Mouse (Mus musculus) right cerebral cortex, postnatal 10 days (tissue): ENCODE measurements around the gene 1500009L16Rik.

ENCODE experiments used
- DNase-seq, 2 experiments: peaks; one replicate each; pipeline ENCODE4 v3.0.0; 2021; ENCODE audit warnings: low spot score in 2 of 2

1500009L16Rik gene

GRCm38 (mm10) chr10:83722579-83723031 lies at the start of gene 1500009L16Rik:
Gene 1500009L16Rik, plus strand, starts transcription at chr10:83722865.
- DNase-seq, result peak; percentile 93

- no peak for DNase-seq
Observed at GRCm38 (mm10) chr10:83681334-83681733, 41.3 kb upstream of the 1500009L16Rik start.

GRCm38 (mm10) chr10:83688215-83688614 lies 34.5 kb upstream of the 1500009L16Rik start:
- DNase-seq, result peak in 1 of 2 experiments; percentile 29

GRCm38 (mm10) chr10:83692175-83692895 lies 30.3 kb upstream of the 1500009L16Rik start:
- no peak for DNase-seq

DNA sequence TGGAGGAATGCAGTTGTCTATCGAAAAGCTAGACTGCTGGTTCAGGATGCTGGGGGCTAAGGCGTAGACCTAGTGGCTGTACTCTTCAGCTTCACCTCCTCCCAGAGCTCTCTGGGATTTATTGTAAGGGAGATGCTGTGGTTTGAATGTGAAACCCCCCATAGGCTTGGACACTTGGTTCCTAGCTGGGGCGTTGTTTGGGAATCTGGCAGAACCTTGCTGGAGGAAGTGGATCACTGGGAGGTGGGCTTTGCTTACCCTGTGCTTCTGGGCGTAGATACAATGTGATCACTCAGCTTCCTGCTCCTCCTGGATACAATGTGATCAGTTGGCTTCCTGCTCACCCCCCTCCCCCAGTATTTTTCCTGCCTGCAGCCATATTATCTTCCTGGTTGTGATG lies 26.4 kb upstream of the 1500009L16Rik start:
- no peak for DNase-seq

DNA sequence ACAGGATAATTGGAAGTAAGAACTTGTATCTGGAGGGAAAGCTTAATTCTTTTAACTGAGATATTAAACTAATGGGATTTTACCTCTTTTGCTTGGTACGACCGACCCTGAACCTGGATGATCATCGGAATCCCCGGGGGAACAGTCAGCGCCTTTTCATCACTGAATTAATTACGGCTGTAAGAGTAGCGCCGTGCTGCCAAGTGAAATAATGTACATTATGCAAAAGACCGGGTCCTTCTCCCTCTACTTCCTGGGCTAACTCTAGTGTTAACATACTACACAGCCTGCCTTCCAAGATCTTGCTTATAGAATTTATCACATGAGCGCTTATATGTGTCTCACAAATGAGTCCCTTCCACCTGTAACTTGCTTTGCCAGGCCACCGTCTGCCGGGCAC lies 16.0 kb upstream of the 1500009L16Rik start:
- DNase-seq, result no peak

- DNase-seq, result no peak
Observed at GRCm38 (mm10) chr10:83709920-83710319, 12.7 kb upstream of the 1500009L16Rik start.

- DNase-seq, result no peak
Observed at GRCm38 (mm10) chr10:83711769-83712168, 10.9 kb upstream of the 1500009L16Rik start.

GRCm38 (mm10) chr10:83718855-83719474 lies 3.7 kb upstream of the 1500009L16Rik start:
- no peak for DNase-seq

DNA sequence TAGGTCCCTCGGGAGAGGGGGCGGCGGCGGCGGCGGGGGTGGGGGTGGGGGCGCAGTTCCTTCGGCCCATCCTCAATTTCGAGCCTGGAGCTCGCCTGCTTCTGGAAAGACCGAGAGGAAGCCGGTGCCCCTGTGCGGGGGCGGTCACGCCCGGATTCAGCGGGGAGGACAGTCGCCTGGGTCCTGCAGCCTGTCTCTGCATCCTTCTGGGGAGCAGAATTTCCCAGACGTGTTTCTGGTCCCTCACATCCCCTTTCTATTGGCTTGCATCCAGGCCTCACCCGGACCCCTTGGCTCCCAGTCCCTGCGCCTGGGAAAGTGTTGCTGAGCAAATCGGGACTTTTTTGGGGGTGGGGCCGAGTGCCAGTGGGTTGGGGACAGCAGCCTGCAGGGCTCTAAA lies 390 bp downstream of the 1500009L16Rik start:
- peak; percentile 52 for DNase-seq

DNA sequence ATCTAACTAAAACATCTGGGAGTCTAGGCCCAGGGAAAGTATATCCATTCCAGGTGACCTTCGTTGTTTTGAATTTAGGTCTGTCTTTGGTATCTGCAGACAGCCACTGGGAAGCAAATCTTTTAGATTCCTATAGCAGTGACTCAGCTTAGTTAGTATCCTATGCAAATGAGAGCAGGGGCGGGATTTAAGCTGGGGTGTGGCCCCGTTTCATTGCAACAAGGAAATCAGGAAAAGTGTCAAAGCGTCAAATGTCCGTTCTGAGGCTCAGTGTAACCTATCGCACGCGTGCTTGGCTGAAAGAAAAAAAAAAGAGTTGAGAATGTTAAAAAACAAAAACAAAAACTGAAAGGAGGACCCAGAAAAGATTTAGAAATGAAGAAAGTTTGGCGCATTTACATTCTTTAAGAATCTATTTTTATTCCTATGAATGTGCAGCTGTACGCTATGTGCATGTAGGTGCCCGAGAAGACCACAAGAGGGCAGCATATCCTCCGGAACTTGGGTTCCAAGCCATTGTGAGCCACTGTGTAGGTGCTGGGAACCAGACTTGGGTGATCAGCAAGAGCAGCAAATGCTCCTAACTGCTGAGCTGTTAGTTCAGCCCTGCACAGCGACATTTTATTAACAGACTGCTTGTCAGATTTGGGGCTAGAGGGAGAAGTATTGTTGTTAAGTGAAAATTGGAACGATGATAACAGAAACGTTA lies 1.8 kb downstream of the 1500009L16Rik start:
- no peak for DNase-seq

GRCm38 (mm10) chr10:83726164-83726563 lies 3.5 kb downstream of the 1500009L16Rik start:
- no peak for DNase-seq

GRCm38 (mm10) chr10:83727846-83728245 lies 5.2 kb downstream of the 1500009L16Rik start:
- no peak for DNase-seq

DNA sequence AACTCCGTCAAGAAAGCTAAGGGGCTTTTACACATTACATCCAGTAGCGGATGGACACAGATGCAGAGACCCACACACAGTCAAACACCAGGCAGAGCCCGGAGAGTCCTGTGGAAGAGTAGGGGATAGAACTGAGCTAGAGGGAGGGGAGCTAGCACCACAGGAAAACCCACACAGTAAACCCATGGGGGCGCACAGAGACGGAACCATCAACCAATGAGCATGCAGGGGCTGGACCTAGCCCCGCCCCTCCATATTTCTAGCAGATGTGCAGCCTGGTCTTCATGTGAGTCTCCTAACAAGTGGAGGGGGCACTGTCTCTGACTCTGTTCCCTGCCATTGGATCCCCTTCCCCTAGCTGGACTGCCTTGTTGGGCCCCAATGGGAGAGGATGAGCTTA lies 5.9 kb downstream of the 1500009L16Rik start:
- no peak for DNase-seq

DNA sequence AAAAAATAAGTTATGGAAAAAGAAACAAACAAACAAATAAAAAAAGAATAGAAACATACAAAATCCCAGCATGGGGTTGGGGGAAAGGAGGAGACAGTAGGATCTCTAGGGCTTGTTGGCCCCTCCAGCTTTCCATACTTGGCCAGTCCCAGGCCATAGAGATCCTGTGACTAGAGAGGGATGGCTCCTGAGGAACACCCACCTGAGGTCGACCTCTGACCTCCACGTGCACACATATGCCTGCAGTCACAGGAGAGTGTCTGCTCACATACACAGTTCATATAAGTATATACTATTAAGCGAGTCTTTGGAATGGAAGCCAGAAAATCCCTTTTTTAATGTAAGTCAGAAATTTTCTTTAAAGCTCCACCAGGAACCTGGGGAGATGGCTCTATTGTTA lies 6.4 kb downstream of the 1500009L16Rik start:
- no peak for DNase-seq

DNA sequence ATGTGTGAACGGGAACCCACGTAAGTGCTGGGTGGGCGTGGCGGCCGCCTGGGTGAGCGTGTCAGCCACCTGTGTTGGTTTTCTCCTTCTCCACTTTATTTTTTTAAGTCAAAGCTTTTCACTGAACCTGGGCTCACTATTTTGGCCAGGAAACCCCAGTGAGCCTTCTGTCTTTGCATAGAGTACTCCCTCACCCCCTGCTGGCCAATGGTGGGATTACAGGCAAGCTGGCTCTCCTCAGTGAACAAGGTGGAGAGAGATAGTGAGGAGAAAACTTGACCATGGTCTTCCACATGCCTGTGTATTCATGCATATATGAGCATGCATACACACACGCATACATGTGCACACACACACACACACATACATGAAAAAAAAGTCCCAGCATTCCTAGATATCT lies 6.8 kb downstream of the 1500009L16Rik start:
- peak; percentile 86 to 93 for DNase-seq

- DNase-seq, result no peak
Observed at GRCm38 (mm10) chr10:83733725-83734124, 11.1 kb downstream of the 1500009L16Rik start.

GRCm38 (mm10) chr10:83738996-83739655 lies 16.5 kb downstream of the 1500009L16Rik start:
- no peak for DNase-seq

DNA sequence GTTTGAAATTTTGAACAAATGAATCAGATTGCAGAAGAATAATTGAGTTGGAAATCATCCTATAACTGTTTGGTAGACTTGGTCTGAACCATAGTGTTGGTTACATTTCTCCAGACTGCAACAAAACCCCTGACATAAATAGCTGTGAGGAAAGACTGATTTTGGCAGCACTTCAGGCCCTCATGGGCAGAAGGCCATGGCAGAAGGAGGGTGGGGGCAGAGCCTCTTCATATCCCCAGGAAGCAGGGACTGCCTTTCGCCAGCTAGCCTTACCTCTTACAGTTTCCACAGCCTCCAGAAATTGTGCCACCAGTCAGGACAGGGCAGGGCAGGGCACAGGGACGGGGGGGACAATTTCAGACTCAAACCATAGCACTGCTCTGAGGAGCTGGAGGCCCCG lies 22.0 kb downstream of the 1500009L16Rik start:
- DNase-seq, result no peak

DNA sequence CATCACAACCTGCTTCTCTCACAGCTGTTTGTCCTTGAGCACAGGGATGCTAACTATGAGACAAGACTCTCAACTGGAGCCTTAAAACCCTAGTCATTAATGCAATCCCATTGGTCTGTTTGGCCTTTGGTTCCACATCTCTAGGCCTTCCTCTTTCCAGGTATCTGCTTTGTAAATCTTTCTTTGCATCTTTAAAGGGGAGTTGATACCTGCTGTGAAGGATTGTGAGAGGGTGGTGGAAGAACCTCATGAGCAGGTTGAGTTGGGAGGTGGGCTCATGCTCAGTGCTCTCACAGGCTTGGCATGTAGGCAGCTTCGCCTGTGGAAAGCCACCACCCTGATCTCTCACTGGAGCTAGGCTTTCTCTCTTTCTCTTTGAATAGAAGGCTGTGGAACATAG lies 30.4 kb downstream of the 1500009L16Rik start:
- no peak for DNase-seq

DNA sequence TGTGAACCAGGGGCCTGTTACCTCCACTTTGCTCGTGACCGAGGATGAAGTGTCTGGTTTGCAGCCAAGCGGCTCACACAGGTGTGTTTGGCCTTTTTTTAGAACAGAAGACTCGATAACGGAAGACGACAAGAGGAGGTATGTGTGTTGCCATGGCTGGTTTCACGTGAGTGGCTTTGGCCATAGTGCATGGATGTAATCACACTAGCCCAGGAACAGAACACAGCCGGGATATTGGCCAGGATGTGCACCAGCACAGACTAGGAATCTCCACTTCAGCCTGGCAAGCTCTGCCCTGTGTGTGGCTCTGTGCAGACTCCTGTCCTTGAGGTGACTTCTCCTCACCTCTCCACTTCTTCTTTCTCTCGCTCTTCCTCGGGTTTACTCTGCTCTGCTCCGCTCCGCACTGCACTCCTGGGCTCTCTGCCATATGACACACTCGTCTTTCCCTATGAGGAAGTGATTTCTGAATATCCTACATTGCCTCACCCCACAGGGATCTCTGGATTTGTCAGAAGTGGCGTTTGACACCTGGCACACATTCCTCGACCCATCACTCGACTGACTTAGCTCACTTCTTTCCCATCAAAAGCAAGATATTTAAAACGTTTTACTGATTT lies 34.8 kb downstream of the 1500009L16Rik start:
- no peak for DNase-seq

- no peak for DNase-seq
Observed at GRCm38 (mm10) chr10:83758732-83759131, 36.1 kb downstream of the 1500009L16Rik start.
